Mouse (Mus musculus) liver, embryonic 15.5 days (tissue): ENCODE results near the gene Ctbp2. TPM values are rescaled to one million over a fixed set of nuclear protein-coding genes. Genes with fewer than 3 reads are reported as not detected.

Experiments
- ATAC-seq: fragments of 200-750 bp; cut with Nextera tagmentation; 2 replicates; pipeline ENCODE4 v1.8.0; 2017; ENCODE audit warnings: moderate number of reproducible peaks, mild to moderate bottlenecking, moderate library complexity; ENCODE audit not compliant: insufficient read depth
- H3K27ac ChIP-seq: fragments of 300-500 bp; sonication (generic); replicated peaks from 2 replicates; pipeline ENCODE4 v1.5.1; 2015; ENCODE audit warnings: mild to moderate bottlenecking, inconsistent platforms
- H3K27me3 ChIP-seq: fragments of 300-500 bp; sonication (generic); 2 replicates; pipeline ENCODE4 v1.6.1; 2015; ENCODE audit warnings: mild to moderate bottlenecking, inconsistent platforms
- H3K36me3 ChIP-seq: fragments of 300-500 bp; sonication (generic); replicated peaks from 2 replicates; pipeline ENCODE4 v1.6.1; 2015; ENCODE audit warnings: moderate library complexity, mild to moderate bottlenecking, inconsistent platforms
- H3K4me1 ChIP-seq: fragments of 300-500 bp; sonication (generic); replicated peaks from 2 replicates; pipeline ENCODE4 v1.6.1; 2015; ENCODE audit warnings: inconsistent platforms
- H3K4me2 ChIP-seq: fragments of 300-500 bp; sonication (generic); 2 replicates; pipeline ENCODE4 v1.6.1; 2015; ENCODE audit warnings: moderate library complexity, mild to moderate bottlenecking, inconsistent platforms
- H3K4me3 ChIP-seq: fragments of 300-500 bp; sonication (generic); replicated peaks from 2 replicates; pipeline ENCODE4 v1.5.1; 2015; ENCODE audit warnings: mild to moderate bottlenecking, inconsistent platforms
- H3K9ac ChIP-seq: fragments of 300-500 bp; sonication (generic); 2 replicates; pipeline ENCODE4 v1.6.1; 2015; ENCODE audit warnings: moderate library complexity, mild to moderate bottlenecking, inconsistent platforms
- H3K9me3 ChIP-seq: fragments of 300-500 bp; sonication (generic); replicated peaks from 2 replicates; pipeline ENCODE4 v1.6.1; 2016; ENCODE audit warnings: inconsistent platforms
- WGBS: fragments of 180-500 bp; shearing (Covaris S2); methylation state at CpG from one replicate; pipeline ENCODE4 v1.1.7; 2015; ENCODE audit warnings: mixed read lengths; ENCODE audit not compliant: insufficient replicate concordance; 5-methylcytosine and 5-hydroxymethylcytosine counted together
- polyA plus RNA-seq: library from polyadenylated mRNA; unstranded; fragments of >200 nt; fragmentation: Nextera tagmentation; extraction: Ambion mirVana; gene quantifications from 2 replicates; pipeline ENCODE4 v1.2.1, GENCODE M21; 2015

Gene Ctbp2
- polyA plus RNA-seq, 1 experiment from 2014 or later: 8.1 TPM

- Histone ChIP-seq H3K27ac (no peak overlapping the region), H3K36me3 (no peaks in the 10 kb centered on the region), H3K27me3 (no peaks in the 10 kb centered on the region), H3K4me3 (no peak overlapping the region), H3K9ac (no peak overlapping the region), H3K9me3 (no peaks in the 10 kb centered on the region), H3K4me1 (0 out of 2 replicates have a peak, but pooled peaks cover 4% of the 10 kb centered on the region), H3K4me2 (no peak overlapping the region)
- ATAC-seq: no peak
- 76% methylated on average over 13 of the region's 13 CpGs for WGBS
Observed at GRCm38 (mm10) chr7:133083936-133084614, 40.1 kb downstream of the Ctbp2 start.

DNA sequence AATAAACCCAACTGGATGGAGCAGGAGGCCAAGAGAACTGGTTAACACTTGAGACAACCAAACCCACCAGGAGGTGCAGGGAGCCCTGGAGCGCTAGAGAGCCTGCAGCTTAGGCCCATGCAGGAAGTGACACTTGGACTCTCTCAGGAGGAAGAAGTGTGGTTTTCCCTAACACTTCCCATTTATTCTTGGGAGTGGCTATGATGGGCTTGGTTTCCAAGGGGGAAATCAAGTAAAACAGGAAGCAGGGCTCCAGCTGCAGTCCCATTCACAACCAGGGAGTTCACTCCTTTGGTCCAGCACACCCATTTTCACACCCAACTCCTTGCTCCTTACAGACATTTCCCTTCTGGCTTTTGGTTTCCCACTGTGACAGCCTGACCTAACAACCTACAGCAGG is 45.2 kb downstream of the Ctbp2 start:
- no peaks in the 10 kb centered on the region for H3K36me3 ChIP-seq
- no peak overlapping the region for H3K9ac ChIP-seq
- 86% methylated on average over 1 of the region's 1 CpGs for WGBS
- ATAC-seq: no peak
- no peak overlapping the region for H3K27ac ChIP-seq
- no peaks in the 10 kb centered on the region for H3K9me3 ChIP-seq
- no peaks in the 10 kb centered on the region for H3K27me3 ChIP-seq
- no peak overlapping the region for H3K4me2 ChIP-seq
- no peaks in the 10 kb centered on the region for H3K4me1 ChIP-seq
- no peak overlapping the region for H3K4me3 ChIP-seq

DNA sequence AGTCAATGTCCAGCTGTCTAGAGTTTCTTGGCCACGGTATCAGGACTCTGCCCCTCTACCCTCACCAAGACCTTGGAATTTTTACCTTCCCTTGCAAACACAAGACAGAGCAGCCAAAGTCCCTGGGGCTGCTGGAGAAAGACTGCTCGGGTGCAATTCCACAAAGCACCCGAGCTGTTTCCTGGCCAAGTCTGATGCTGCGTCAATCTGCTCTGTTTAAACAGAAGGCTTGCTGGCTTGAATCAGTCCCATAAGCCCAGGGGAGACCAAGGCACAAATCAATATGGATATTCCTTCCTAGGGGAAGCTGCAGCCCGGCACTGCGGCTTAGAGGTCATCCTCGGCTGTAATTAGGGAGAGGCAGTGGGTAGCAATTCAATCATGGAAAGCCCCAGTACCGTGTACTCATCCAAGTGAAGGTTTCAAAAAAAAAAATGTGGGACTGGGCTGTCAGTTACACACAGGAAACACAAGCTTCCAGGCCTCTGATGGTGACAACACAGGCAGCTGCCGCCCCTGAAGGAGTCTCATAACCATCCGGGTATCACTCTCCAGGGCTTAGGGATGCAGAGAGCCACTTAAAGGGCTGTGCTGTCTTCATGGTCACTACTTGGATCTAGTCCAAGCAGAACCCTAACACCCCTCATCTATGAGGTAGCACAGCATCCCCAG is 49.6 kb downstream of the Ctbp2 start:
- no peak overlapping the region for H3K9ac ChIP-seq
- H3K9me3 ChIP-seq: no peaks in the 10 kb centered on the region
- no peak overlapping the region for H3K27ac ChIP-seq
- H3K36me3 ChIP-seq: no peaks in the 10 kb centered on the region
- no peak overlapping the region for H3K4me3 ChIP-seq
- no peak for ATAC-seq
- H3K27me3 ChIP-seq: no peaks in the 10 kb centered on the region
- no peaks in the 10 kb centered on the region for H3K4me1 ChIP-seq
- 64% methylated on average over 10 of the region's 10 CpGs for WGBS
- no peak overlapping the region for H3K4me2 ChIP-seq

- no peak overlapping the region for H3K27ac ChIP-seq
- no peak overlapping the region for H3K4me3 ChIP-seq
- H3K36me3 ChIP-seq: no peaks in the 10 kb centered on the region
- H3K4me2 ChIP-seq: no peak overlapping the region
- H3K9ac ChIP-seq: no peak overlapping the region
- 73% methylated on average over 9 of the region's 9 CpGs for WGBS
- no peaks in the 10 kb centered on the region for H3K4me1 ChIP-seq
- no peaks in the 10 kb centered on the region for H3K9me3 ChIP-seq
- H3K27me3 ChIP-seq: no peaks in the 10 kb centered on the region
- no peak for ATAC-seq
Observed at GRCm38 (mm10) chr7:133073147-133073651, 51.0 kb downstream of the Ctbp2 start.

- whole genome bisulfite sequencing: 77% methylated on average over 4 of the region's 4 CpGs
- H3K4me3 ChIP-seq: no peak overlapping the region
- no peak for ATAC-seq
Observed at GRCm38 (mm10) chr7:133072535-133072934, 51.6 kb downstream of the Ctbp2 start.

DNA sequence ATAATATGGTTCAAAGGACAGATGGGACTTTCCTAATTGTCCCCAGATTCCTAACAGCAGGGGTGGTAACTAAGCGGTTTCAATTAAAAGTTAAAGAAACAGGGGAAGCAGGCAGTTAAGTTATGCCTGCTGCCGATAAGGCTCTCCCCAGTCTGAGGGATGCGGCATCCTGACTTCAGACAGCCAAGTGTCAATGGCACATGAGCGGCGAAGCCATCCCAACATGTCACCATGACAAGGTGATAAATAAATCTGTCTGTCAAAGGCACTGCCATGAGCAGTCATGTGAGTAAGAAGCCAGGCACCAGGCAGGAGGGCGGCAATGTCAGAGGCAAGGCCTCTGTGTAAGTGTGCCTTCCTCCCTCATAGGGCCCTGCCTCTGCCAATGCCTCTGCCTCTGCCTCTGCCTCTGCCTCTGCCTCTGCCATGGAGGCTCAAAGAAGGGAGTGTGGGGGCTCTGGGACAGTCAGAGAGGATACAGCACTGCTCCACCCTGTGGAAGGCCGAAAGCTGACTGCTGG is 56.8 kb downstream of the Ctbp2 start:
- no peak for ATAC-seq
- H3K4me2 ChIP-seq: no peak overlapping the region
- 68% methylated on average over 7 of the region's 7 CpGs for WGBS

More at GRCm38 (mm10) chr7:133072535-133072934, 51.6 kb downstream of the Ctbp2 start:
- Histone ChIP-seq H3K36me3 (no peaks in the 10 kb centered on the region), H3K4me1 (no peaks in the 10 kb centered on the region), H3K9me3 (no peaks in the 10 kb centered on the region), H3K27ac (no peak overlapping the region), H3K9ac (no peak overlapping the region), H3K27me3 (no peaks in the 10 kb centered on the region), H3K4me2 (no peak overlapping the region)

GRCm38 (mm10) chr7:133066776-133067175 is 57.4 kb downstream of the Ctbp2 start:
- no peaks in the 10 kb centered on the region for H3K36me3 ChIP-seq
- no peak overlapping the region for H3K4me2 ChIP-seq
- no peaks in the 10 kb centered on the region for H3K9me3 ChIP-seq
- H3K4me1 ChIP-seq: no peaks in the 10 kb centered on the region
- H3K27me3 ChIP-seq: no peaks in the 10 kb centered on the region
- 70% methylated on average over 6 of the region's 6 CpGs for WGBS
- no peak overlapping the region for H3K4me3 ChIP-seq
- no peak for ATAC-seq
- no peak overlapping the region for H3K9ac ChIP-seq
- no peak overlapping the region for H3K27ac ChIP-seq

More for the DNA sequence above, 56.8 kb downstream of the Ctbp2 start:
- Histone ChIP-seq H3K4me3 (no peak overlapping the region), H3K9ac (no peak overlapping the region), H3K9me3 (no peaks in the 10 kb centered on the region), H3K27me3 (no peaks in the 10 kb centered on the region), H3K36me3 (no peaks in the 10 kb centered on the region), H3K27ac (no peak overlapping the region), H3K4me1 (no peaks in the 10 kb centered on the region)

- ATAC-seq: no peak
- Histone ChIP-seq H3K36me3 (no peaks in the 10 kb centered on the region), H3K4me2 (no peak overlapping the region), H3K9me3 (no peaks in the 10 kb centered on the region), H3K4me1 (no peaks in the 10 kb centered on the region), H3K27me3 (no peaks in the 10 kb centered on the region), H3K9ac (no peak overlapping the region), H3K4me3 (no peak overlapping the region), H3K27ac (no peak overlapping the region)
- WGBS: 57% methylated on average over 3 of the region's 3 CpGs
Observed at GRCm38 (mm10) chr7:133062055-133062454, 62.1 kb downstream of the Ctbp2 start.

DNA sequence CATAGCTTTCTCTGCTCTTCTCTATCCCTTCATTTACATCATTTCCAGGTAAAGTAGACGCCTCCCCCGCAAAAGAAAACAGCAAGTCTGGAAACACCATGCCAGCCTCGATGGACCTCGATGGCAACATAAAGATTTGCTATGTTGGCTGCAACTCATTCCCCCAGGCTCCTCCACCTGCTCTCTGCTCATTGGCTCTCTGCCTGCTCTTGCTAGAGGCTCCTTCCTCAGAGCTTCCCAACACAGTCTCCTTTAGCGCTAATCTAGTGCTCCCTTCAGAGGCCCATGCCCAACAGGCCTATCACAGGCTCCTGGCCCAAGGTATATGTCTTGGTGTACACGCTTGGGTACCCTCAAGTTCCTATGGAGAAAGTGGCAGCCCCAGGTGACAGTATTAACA is 64.0 kb downstream of the Ctbp2 start:
- no peak overlapping the region for H3K4me2 ChIP-seq
- no peak overlapping the region for H3K4me3 ChIP-seq
- H3K4me1 ChIP-seq: no peaks in the 10 kb centered on the region
- WGBS: 77% methylated on average over 6 of the region's 6 CpGs
- no peak overlapping the region for H3K27ac ChIP-seq
- H3K36me3 ChIP-seq: no peaks in the 10 kb centered on the region
- H3K27me3 ChIP-seq: no peaks in the 10 kb centered on the region
- ATAC-seq: no peak
- H3K9me3 ChIP-seq: no peaks in the 10 kb centered on the region
- no peak overlapping the region for H3K9ac ChIP-seq

GRCm38 (mm10) chr7:133059517-133060104 is 64.5 kb downstream of the Ctbp2 start:
- Histone ChIP-seq H3K27me3 (no peaks in the 10 kb centered on the region), H3K27ac (no peak overlapping the region), H3K4me1 (no peaks in the 10 kb centered on the region), H3K9me3 (no peaks in the 10 kb centered on the region), H3K4me3 (no peak overlapping the region), H3K9ac (no peak overlapping the region), H3K4me2 (no peak overlapping the region), H3K36me3 (no peaks in the 10 kb centered on the region)
- ATAC-seq: no peak
- 74% methylated on average over 9 of the region's 9 CpGs for WGBS

DNA sequence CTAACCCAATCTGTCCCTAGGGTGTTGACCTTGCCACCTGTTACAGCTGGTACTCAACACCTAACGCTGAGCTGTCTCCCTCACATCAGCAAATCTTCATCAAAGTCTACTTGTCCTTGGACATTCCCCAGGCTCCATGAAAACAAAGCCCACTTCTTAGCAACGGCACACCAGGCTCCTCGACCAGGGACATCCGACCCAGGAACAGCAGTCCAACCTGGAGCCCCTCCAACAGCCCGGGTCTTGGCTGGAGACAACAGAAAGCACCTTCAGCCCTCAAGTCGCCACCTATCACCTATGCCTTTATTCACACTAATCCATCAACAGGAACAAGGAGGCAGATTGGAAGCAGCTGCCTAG is 65.0 kb downstream of the Ctbp2 start:
- Histone ChIP-seq H3K4me2 (no peak overlapping the region), H3K4me1 (no peaks in the 10 kb centered on the region), H3K27me3 (no peaks in the 10 kb centered on the region), H3K27ac (no peak overlapping the region), H3K4me3 (no peak overlapping the region), H3K36me3 (no peaks in the 10 kb centered on the region), H3K9me3 (no peaks in the 10 kb centered on the region), H3K9ac (no peak overlapping the region)
- no peak for ATAC-seq
- 73% methylated on average over 6 of the region's 6 CpGs for WGBS
